Mouse (Mus musculus): Measurements from ENCODE around the gene Gm5622.
"Not testable (repeated sequence)": the region's sequence is repeated elsewhere in the genome, so short reads cannot be mapped to it uniquely, and the experiment has no call there.

The Gm5622 gene

DNA sequence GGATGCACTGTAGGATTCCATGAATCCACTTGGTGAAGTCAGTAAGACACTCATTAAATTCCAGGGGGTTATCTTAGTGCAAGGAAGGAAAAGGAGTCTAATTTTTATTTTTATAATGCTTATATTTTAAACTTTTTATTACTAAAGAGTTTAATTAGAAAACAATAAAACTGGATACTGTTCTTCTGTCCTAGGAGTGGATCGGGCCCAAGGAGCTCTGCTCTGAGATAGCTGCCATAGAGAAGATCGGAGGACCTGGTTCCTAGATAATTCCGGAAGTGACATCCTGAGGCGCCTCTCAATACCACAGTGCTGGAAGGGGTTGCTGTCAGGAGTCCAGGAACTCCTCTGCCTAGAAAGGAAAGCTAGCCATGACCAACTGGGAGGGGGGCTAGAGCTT lies at the start of gene Gm5622:
TSS of gene Gm5622 (plus strand) at position 301 of the 400 bp plus-strand sequence.
- no peak for DNase-seq (ENCODE audit: low spot score)

DNA sequence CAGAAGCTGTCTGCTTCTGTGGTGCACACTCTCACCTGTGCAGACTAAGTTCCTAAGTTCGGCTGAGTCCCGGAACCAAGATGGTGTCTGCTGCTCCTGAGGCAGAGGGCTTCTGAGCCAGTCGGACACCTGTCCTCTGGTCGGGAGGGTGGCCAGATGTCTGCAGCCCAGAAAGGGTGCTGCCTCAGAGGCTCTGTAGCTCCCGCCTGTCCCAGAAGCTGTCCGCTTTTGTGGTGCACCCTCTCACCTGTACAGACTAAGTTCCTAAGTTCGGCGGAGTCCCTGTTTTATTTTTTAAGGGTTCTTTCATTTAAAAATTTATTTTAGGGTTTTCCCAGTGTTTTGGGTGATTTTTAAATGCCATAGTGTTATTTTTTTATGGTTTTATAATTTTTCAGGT lies 45.2 kb upstream of the Gm5622 start:
- no peak for DNase-seq (ENCODE audit: low spot score)

DNA sequence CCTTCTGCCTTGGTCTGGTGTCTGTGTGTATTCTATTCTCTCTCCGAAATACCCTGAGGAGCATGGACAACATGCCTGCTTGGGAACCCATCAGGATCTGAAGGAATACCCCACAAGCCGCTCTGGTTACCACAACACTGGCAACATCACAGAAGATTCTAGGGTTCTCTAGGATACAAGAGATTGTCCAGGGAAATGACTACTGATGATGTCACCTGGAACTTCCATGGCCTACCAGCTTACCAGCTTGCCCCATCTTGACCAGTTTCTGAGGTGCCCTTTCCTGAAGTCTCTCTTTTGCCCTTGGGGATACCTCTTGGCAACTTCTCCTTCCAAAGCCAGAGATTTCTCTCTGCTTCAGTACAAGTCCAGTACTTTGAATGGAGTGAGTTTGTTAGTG lies 21.4 kb downstream of the Gm5622 start, which contains the start of gene Gm17175:
TSS of gene Gm17175 (minus strand) at position 101 of the 400 bp plus-strand sequence.
- DNase-seq (ENCODE audit: low spot score): not testable (repeated sequence)

DNA sequence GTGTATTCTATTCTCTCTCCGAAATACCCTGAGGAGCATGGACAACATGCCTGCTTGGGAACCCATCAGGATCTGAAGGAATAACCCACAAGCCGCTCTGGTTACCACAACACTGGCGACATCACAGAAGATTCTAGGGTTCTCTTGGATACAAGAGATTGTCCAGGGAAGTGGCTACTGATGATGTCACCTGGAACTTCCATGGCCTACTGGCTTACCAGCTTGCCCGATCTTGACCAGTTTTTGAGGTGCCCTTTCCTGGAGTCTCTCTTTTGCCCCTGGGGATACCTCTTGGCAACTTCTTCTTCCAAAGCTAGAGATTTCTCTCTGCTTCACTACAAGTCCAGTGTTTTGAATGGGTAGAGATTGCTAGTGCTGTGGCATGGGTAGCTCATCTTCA lies 39.4 kb downstream of the Gm5622 start, which contains the start of gene Gm17174:
TSS of gene Gm17174 (minus strand) at position 101 of the 400 bp plus-strand sequence.
- not testable (repeated sequence) for DNase-seq (ENCODE audit: low spot score)

DNA sequence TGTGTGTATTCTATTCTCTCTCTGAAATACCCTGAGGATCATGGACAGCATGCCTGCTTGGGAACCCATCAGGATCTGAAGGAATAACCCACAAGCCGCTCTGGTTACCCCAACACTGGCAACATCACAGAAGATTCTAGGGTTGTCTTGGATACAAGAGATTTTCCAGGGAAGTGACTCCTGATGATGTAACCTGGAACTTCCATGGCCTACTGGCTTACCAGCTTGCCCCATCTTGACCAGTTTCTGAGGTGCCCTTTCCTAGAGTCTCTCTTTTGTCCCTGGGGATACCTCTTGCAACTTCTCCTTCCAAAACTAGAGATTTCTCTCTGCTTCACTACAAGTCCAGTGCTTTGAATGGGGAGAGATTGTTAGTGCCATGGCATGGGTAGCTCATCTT lies 58.6 kb downstream of the Gm5622 start, which contains the start of gene Gm17078:
TSS of gene Gm17078 (minus strand) at position 101 of the 400 bp plus-strand sequence.
- DNase-seq (ENCODE audit: low spot score): no peak

DNA sequence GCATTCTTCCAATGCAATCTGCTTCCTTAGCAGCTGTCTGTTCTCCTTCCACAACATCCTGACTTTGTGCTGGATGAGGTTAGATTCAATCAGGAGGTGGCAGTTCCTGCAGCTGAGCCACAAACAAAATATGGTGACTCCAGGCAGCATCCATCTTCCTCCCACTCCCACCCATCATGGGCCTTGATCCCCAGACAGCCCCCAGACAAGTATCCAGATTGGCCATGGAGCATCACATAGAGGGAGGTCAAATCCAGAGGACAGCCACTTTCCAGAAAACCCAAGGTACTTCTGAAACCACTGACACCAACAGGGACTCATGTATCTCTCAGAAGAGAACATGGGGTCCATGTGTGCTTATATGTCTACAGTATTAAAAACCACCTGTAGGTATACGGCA lies 79.8 kb downstream of the Gm5622 start:
- not testable (repeated sequence) for DNase-seq (ENCODE audit: low spot score)

DNA sequence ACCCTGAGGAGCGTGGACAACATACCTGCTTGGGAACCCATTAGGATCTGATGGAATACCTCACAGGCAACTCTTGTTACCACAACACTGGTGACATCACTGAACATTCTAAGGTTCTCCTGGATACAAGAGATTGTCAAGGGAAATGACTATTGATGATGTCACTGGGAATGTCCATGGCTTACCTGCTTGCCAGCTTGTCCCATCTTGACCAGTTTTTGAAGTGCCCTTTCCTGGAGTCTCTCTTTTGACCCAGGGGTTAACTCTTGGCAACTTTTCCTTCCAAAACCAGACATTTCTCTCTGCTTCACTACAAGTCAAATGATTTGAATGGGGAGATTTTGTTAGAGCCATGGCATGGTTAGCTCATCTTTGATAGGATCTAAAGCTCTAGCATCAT lies 83.0 kb downstream of the Gm5622 start, which contains the start of gene Gm4181:
TSS of gene Gm4181 (minus strand) at position 101 of the 400 bp plus-strand sequence.
- not testable (repeated sequence) for DNase-seq (ENCODE audit: low spot score)

DNA sequence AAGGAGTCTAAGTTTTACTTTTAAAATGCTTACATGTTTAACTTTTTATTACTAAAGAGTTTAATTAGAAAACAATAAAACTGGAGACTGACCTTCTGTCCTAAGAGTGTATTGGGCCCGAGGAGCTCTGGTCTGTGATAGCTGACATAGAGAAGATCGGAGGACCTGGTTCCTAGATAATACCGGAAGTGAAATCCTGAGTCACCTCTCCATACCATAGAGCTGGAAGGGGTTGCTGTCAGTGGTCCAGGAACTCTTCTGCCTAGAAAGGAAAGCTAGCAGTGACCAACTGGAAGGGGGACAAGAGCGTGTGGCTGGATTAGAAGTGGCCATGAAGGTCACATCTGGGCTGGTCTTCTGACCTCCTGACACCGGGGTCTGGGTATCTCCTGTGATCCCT lies 124.7 kb downstream of the Gm5622 start:
- DNase-seq (ENCODE audit: low spot score): no peak

DNA sequence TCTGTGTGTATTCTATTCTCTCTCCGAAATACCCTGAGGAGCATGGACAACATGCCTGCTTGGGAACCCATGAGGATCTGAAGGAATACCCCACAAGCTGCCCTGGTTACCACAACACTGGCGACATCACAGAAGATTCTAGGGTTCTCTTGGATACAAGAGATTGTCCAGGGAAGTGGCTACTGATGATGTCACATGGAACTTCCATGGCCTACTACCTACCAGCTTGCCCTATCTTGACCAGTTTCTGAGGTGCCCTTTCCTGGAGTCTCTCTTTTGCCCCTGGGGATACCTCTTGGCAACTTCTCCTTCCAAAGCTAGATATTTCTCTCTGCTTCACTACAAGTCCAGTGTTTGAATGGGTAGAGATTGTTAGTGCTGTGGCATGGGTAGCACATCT lies 142.8 kb downstream of the Gm5622 start, which contains the start of gene Gm17079:
TSS of gene Gm17079 (minus strand) at position 101 of the 400 bp plus-strand sequence.
- not testable (repeated sequence) for DNase-seq (ENCODE audit: low spot score)

Data from MN1 (cell line).